Mouse (Mus musculus): Measurements from ENCODE around the gene Hoxb2. TPM values are rescaled to one million over a fixed set of nuclear protein-coding genes. Genes with fewer than 3 reads are reported as not detected.

Gene Hoxb2
- polyA plus RNA-seq, 1 experiment from 2014 or later = 23.1 TPM

DNA sequence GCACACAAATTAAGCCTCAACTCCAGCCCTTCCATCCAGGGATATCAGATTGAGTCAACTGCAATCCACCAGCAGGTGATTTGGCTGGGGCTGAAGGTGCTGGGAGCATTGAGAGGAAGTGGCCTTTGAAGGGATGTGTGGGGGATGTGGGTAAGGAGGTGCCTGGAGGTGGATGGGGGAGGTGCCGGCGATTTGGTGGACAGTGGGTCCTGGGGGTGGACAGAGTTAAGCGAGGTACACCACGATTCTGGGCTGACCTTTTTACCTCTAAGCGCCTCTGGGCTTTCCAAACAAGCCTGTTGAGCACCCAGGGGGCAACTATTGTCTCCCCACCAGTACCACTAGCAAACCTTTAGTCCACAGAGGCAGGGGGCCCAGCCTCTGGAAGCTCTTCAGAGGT lies 18.4 kb downstream of the Hoxb2 start:
- WGBS = 37% methylated on average over 5 of the region's 5 CpGs
- no peaks in the 10 kb centered on the region for H3K27me3 ChIP-seq (ENCODE audit: control insufficient read depth, insufficient read depth, low read length)
- H3K36me3 ChIP-seq (ENCODE audit: control insufficient read depth, insufficient read depth, low read length) = no peaks in the 10 kb centered on the region
- no peak for ATAC-seq (ENCODE audit: insufficient number of reproducible peaks, insufficient read depth, low FRiP score, low read depth)
- H3K27ac ChIP-seq (ENCODE audit: low read length) = no peak overlapping the region
- no peak overlapping the region for H3K4me2 ChIP-seq (replicated peaks; ENCODE audit: low read depth, low read length)
- H3K9me3 ChIP-seq (ENCODE audit: control insufficient read depth, low read depth, low read length) = no peaks in the 10 kb centered on the region
- H3K4me3 ChIP-seq (ENCODE audit: low read depth, low read length) = no peak overlapping the region
- no peak overlapping the region for H3K9ac ChIP-seq (replicated peaks; ENCODE audit: low read depth, low read length)
- H3K4me1 ChIP-seq (ENCODE audit: control insufficient read depth, insufficient read depth, low read length) = peaks cover 19% of the 10 kb centered on the region; the same call in 1 of the 2 replicates

DNA sequence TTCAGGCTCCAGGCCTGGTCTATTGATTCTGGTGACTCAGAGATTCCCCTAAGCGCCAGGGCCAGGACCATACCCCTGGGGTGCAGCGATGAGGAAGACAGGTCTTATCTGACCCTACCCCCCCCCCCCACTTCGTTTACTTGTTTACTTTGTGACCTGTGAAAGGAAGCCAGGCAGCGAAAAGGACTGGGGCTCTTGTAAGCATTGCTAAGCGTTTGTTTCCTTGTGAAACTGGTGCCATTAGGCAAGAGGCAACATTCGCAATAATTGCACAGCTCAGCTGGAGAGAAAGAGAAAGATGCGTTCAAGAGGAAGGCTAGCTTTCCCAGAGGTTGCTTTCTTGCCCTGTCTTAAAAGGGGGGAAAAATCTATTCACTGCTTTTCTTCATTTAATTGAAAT lies 18.8 kb downstream of the Hoxb2 start:
- Histone ChIP-seq H3K4me3 (ENCODE audit: low read depth, low read length) (no peak overlapping the region), H3K4me1 (ENCODE audit: control insufficient read depth, insufficient read depth, low read length) (peaks cover 18% of the 10 kb centered on the region; the same call in 1 of the 2 replicates), H3K9me3 (ENCODE audit: control insufficient read depth, low read depth, low read length) (no peaks in the 10 kb centered on the region), H3K27ac (ENCODE audit: low read length) (no peak overlapping the region), H3K9ac (replicated peaks; ENCODE audit: low read depth, low read length) (no peak overlapping the region), H3K36me3 (ENCODE audit: control insufficient read depth, insufficient read depth, low read length) (no peaks in the 10 kb centered on the region), H3K4me2 (replicated peaks; ENCODE audit: low read depth, low read length) (no peak overlapping the region), H3K27me3 (ENCODE audit: control insufficient read depth, insufficient read depth, low read length) (no peaks in the 10 kb centered on the region)
- WGBS = 63% methylated on average over 7 of the region's 7 CpGs
- no peak for ATAC-seq (ENCODE audit: insufficient number of reproducible peaks, insufficient read depth, low FRiP score, low read depth)

DNA sequence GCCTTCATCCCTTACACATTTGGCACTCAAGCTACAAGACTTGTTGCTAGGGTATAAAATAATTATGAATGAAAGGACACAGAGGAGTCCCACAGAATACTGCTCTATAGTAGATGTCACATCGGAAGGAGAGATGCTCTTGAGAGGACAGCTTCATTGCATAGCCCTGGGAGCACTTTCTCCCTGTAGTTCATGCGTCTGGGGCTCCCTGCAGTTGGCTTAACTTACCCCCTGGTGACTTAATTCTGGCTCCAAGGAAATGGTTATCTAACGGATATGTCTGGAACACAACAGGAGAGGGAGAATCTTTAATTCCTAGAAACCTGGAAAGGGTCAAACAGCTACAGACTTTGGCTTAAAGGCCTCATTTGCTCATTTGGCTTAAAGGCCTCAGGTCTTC lies 21.4 kb downstream of the Hoxb2 start:
- no peaks in the 10 kb centered on the region for H3K27me3 ChIP-seq (ENCODE audit: control insufficient read depth, insufficient read depth, low read length)

DNA sequence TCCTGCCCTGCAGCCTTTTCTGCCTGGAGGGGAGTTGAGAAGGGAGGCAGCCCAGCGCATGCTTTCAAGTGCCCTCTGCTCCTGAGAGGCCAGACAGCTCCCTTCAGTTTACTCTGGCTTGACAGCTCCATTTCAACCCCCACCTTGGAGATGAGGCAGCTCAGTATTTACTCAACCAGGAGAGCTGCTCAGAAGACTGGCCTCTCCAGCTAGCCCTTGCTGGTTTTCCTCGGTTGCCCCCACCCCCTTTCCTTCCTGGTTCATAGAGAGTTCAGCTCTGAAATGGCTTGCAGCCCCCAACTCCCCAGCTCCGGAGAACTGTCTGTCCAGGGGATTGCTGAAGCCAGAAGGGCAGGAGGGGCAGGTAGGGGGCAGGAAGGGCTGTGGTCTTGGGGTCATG lies 22.2 kb downstream of the Hoxb2 start:
- no peak overlapping the region for H3K4me2 ChIP-seq (replicated peaks; ENCODE audit: low read depth, low read length)
- no peaks in the 10 kb centered on the region for H3K36me3 ChIP-seq (ENCODE audit: control insufficient read depth, insufficient read depth, low read length)
- H3K27ac ChIP-seq (ENCODE audit: low read length) = no peak overlapping the region
- no peak overlapping the region for H3K4me3 ChIP-seq (ENCODE audit: low read depth, low read length)
- 9% methylated on average over 3 of the region's 3 CpGs for WGBS
- H3K4me1 ChIP-seq (ENCODE audit: control insufficient read depth, insufficient read depth, low read length) = peaks cover 10% of the 10 kb centered on the region; the same call in 1 of the 2 replicates
- no peaks in the 10 kb centered on the region for H3K9me3 ChIP-seq (ENCODE audit: control insufficient read depth, low read depth, low read length)
- peak; percentile 61; the same call in 1 of the 2 replicates for ATAC-seq (ENCODE audit: insufficient number of reproducible peaks, insufficient read depth, low FRiP score, low read depth)
- no peaks in the 10 kb centered on the region for H3K27me3 ChIP-seq (ENCODE audit: control insufficient read depth, insufficient read depth, low read length)
- no peak overlapping the region for H3K9ac ChIP-seq (replicated peaks; ENCODE audit: low read depth, low read length)

More for the DNA sequence above, 21.4 kb downstream of the Hoxb2 start:
- no peak overlapping the region for H3K9ac ChIP-seq (replicated peaks; ENCODE audit: low read depth, low read length)
- ATAC-seq (ENCODE audit: insufficient number of reproducible peaks, insufficient read depth, low FRiP score, low read depth) = no peak
- no peaks in the 10 kb centered on the region for H3K9me3 ChIP-seq (ENCODE audit: control insufficient read depth, low read depth, low read length)
- no peak overlapping the region for H3K27ac ChIP-seq (ENCODE audit: low read length)
- no peak overlapping the region for H3K4me3 ChIP-seq (ENCODE audit: low read depth, low read length)
- H3K4me2 ChIP-seq (replicated peaks; ENCODE audit: low read depth, low read length) = no peak overlapping the region
- peaks cover 10% of the 10 kb centered on the region; the same call in 1 of the 2 replicates for H3K4me1 ChIP-seq (ENCODE audit: control insufficient read depth, insufficient read depth, low read length)
- H3K36me3 ChIP-seq (ENCODE audit: control insufficient read depth, insufficient read depth, low read length) = no peaks in the 10 kb centered on the region
- 27% methylated on average over 3 of the region's 3 CpGs for WGBS

DNA sequence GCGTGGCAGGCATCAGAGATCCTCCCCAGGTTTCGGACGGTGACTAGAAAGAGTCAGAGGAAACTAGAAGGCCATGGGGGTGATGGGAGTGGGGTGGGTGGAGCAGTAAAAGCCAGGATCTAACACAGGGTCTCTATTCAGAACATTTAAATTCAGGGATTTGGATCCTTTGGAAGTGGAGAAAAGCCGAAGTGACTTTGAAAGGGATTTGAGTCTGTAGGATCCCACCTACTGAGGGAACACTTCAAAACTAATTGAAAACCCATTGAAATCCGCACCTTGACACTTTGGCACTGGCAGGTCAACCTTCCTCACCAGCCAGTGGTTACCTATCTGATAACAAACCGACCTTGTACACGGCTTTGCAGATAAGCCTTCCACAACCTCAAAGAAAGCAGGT lies 24.5 kb downstream of the Hoxb2 start:
- H3K9ac ChIP-seq (replicated peaks; ENCODE audit: low read depth, low read length) = no peak overlapping the region
- WGBS = 52% methylated on average over 7 of the region's 7 CpGs
- ATAC-seq (ENCODE audit: insufficient number of reproducible peaks, insufficient read depth, low FRiP score, low read depth) = no peak
- no peak overlapping the region for H3K4me2 ChIP-seq (replicated peaks; ENCODE audit: low read depth, low read length)
- no peak overlapping the region for H3K27ac ChIP-seq (ENCODE audit: low read length)
- H3K27me3 ChIP-seq (ENCODE audit: control insufficient read depth, insufficient read depth, low read length) = no peaks in the 10 kb centered on the region
- H3K9me3 ChIP-seq (ENCODE audit: control insufficient read depth, low read depth, low read length) = no peaks in the 10 kb centered on the region
- H3K4me3 ChIP-seq (ENCODE audit: low read depth, low read length) = no peak overlapping the region
- peaks cover 10% of the 10 kb centered on the region; the same call in 1 of the 2 replicates for H3K4me1 ChIP-seq (ENCODE audit: control insufficient read depth, insufficient read depth, low read length)
- no peaks in the 10 kb centered on the region for H3K36me3 ChIP-seq (ENCODE audit: control insufficient read depth, insufficient read depth, low read length)

DNA sequence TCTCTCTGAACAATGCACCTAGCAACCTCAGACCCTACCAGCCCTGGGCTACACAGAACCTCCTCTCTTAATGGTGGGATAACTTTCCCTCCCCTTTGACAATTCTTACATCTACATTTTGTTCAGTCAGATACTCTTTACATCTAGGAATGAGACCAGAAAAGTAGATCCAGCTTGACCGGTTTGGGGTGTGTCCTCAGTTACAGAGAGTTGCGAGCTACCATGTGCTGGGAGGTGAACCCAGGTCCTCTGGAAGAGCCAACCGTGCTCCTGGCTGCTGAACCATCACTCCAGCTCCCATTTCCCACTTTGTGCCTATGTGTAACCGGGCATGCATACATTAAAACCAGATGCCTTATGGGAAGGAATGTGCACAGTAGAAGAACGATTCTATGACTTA lies 33.1 kb downstream of the Hoxb2 start:
- Histone ChIP-seq H3K27me3 (ENCODE audit: control insufficient read depth, insufficient read depth, low read length) (no peaks in the 10 kb centered on the region), H3K4me3 (ENCODE audit: low read depth, low read length) (no peak overlapping the region), H3K4me1 (ENCODE audit: control insufficient read depth, insufficient read depth, low read length) (peaks cover 12% of the 10 kb centered on the region; the same call in 1 of the 2 replicates), H3K4me2 (replicated peaks; ENCODE audit: low read depth, low read length) (no peak overlapping the region), H3K9me3 (ENCODE audit: control insufficient read depth, low read depth, low read length) (no peaks in the 10 kb centered on the region), H3K9ac (replicated peaks; ENCODE audit: low read depth, low read length) (no peak overlapping the region), H3K27ac (ENCODE audit: low read length) (peak overlapping the region; percentile 39; the same call in 1 of the 2 replicates), H3K36me3 (ENCODE audit: control insufficient read depth, insufficient read depth, low read length) (no peaks in the 10 kb centered on the region)
- no peak for ATAC-seq (ENCODE audit: insufficient number of reproducible peaks, insufficient read depth, low FRiP score, low read depth)
- WGBS = 52% methylated on average over 5 of the region's 5 CpGs

DNA sequence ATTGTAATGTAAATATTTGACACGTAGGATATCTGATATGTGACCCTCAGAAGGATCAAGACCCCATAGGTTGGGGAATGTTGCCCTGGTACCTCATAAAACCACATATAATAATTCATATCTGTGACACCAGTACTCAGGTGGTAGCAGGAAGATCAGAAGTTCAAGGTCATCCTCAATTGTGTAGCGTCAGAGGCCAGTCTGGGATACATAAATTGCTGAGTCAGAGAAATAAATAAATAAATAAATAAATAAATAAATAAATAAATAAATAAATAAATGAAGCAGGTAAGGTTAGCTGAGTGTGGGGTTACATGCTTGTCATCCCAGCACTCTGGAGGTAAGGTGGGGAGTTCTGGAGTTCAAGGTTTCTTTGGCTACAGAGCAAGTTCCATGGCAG lies 37.3 kb downstream of the Hoxb2 start:
- Histone ChIP-seq H3K9me3 (ENCODE audit: control insufficient read depth, low read depth, low read length) (no peaks in the 10 kb centered on the region), H3K27me3 (ENCODE audit: control insufficient read depth, insufficient read depth, low read length) (no peaks in the 10 kb centered on the region)
- WGBS = 77% methylated on average over 2 of the region's 2 CpGs

DNA sequence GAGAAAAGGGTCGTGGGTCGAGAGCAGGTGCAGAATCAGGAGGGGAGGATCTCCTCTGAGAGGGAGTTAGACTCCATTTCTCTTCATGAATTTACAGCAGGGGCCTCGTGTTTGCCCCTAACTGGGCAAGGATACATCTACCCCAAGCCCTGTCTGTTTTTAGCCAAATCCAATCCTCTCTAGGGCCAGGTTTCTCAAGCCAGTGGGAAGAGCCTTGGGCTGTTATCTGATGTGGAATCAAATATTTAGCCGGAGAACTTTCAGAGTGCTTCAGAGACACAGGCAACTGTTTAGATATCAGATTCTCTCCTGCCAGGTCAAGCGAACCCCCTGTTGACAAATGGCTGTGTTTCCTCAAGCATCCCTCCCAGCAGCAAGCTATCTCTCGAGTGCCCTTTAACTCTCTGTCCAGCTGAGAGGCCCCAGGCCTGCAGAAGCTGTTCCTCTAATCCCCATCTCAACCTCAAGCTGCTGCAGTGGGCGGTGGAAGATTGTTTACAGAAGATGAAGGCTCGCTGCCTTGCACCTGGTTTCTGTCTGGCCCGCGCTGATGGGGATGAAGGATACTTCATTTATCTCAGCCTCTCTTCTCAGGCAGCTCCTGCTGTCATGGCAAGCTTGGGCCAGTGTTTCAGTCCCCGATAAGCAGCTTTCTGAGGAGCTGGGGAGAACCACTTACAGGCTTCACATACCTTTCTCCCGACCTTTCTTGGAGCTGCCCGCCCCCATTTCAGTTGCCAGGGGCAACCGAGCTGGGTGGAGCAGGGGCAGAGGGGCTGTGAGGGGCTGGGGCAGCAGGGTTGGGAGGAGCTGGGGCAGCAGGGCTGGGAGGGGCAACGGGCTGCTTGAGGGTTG lies 46.7 kb downstream of the Hoxb2 start:
- peak overlapping the region; percentile 15; the same call in 1 of the 2 replicates for H3K4me2 ChIP-seq (replicated peaks; ENCODE audit: low read depth, low read length)

More for the DNA sequence above, 37.3 kb downstream of the Hoxb2 start:
- Histone ChIP-seq H3K4me3 (ENCODE audit: low read depth, low read length) (no peak overlapping the region), H3K9ac (replicated peaks; ENCODE audit: low read depth, low read length) (no peak overlapping the region), H3K4me2 (replicated peaks; ENCODE audit: low read depth, low read length) (no peak overlapping the region), H3K27ac (ENCODE audit: low read length) (no peak overlapping the region), H3K4me1 (ENCODE audit: control insufficient read depth, insufficient read depth, low read length) (peaks cover 13% of the 10 kb centered on the region; the same call in 1 of the 2 replicates), H3K36me3 (ENCODE audit: control insufficient read depth, insufficient read depth, low read length) (no peaks in the 10 kb centered on the region)
- no peak for ATAC-seq (ENCODE audit: insufficient number of reproducible peaks, insufficient read depth, low FRiP score, low read depth)

More for the DNA sequence above, 46.7 kb downstream of the Hoxb2 start:
- H3K27ac ChIP-seq (ENCODE audit: low read length) = peak overlapping the region; percentile 70
- H3K36me3 ChIP-seq (ENCODE audit: control insufficient read depth, insufficient read depth, low read length) = no peaks in the 10 kb centered on the region
- peaks cover 23% of the 10 kb centered on the region for H3K4me1 ChIP-seq (ENCODE audit: control insufficient read depth, insufficient read depth, low read length)
- no peaks in the 10 kb centered on the region for H3K27me3 ChIP-seq (ENCODE audit: control insufficient read depth, insufficient read depth, low read length)
- H3K9ac ChIP-seq (replicated peaks; ENCODE audit: low read depth, low read length) = no peak overlapping the region
- ATAC-seq (ENCODE audit: insufficient number of reproducible peaks, insufficient read depth, low FRiP score, low read depth) = peak; percentile 83; the same call in 1 of the 2 replicates
- 5% methylated on average over 15 of the region's 15 CpGs for WGBS
- H3K9me3 ChIP-seq (ENCODE audit: control insufficient read depth, low read depth, low read length) = no peaks in the 10 kb centered on the region
- H3K4me3 ChIP-seq (ENCODE audit: low read depth, low read length) = no peak overlapping the region
